Mouse (Mus musculus): ENCODE measurements around the gene Obscn.

DNA sequence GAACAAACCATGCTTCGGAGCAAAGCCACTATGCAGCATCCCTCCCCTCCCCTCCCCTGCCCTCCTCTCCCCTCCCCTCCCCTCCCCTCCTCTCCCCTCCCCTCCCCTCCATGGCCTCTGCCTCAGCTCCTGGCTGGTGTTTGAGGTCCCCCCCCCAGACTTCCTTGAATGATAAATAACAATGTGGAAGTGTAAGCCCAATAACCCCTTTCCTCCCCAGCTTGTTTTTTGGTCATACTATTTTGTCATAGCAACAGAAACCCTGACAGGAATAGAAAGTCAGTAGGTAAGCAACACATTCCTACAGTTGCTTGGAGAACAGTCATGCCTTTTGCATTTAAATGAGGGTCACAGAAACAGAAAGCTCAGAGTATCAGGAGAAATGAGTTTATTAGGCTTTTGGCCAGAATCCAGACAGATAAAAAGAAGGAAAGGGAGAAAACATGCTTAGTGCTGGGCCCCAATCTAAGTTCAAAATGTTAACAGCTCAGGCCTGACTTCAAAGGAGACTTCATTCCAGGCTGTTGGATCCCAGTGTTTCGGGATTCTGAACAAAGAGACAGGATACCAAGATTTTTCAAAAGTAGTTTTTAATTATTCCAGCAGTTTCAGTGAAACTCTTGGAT, 29.5 kb upstream of the Obscn start:
- TF ChIP-seq POLR2A (IDR thresholded peaks at IDR 0.05; ENCODE audit: insufficient read depth, low read depth, low read length) (no peak), CTCF (IDR thresholded peaks at IDR 0.05; ENCODE audit: insufficient read depth, low read depth, low read length) (no peak)

Data from olfactory bulb, adult 2 months (tissue).